Mouse (Mus musculus) G1E (cell line): ENCODE measurements around the gene Pygl. TPM values are rescaled to one million over a fixed set of nuclear protein-coding genes. Genes with fewer than 3 reads are reported as not detected.
A peak's percentile ranks its signal among the peaks of the same experiment; 100 is the strongest.

Experiments used
- ATAC-seq: 2 replicates; pipeline ENCODE4 v1.8.0; 2016; ENCODE audit warnings: mild to moderate bottlenecking; ENCODE audit not compliant: insufficient number of reproducible peaks, poor library complexity, low FRiP score, severe bottlenecking; ENCODE audit errors: extremely low read depth
- DNase-seq: peaks from one replicate; pipeline ENCODE4 v3.0.0; 2012; ENCODE audit warnings: low spot score
- H3K27me3 ChIP-seq: 2 replicates; pipeline ENCODE4 v1.6.1; 2012; ENCODE audit warnings: mild to moderate bottlenecking, low read length, inconsistent platforms; ENCODE audit not compliant: insufficient read depth
- H3K36me3 ChIP-seq: replicated peaks from 2 replicates; pipeline ENCODE3; 2012; ENCODE audit warnings: mild to moderate bottlenecking, inconsistent platforms
- H3K4me1 ChIP-seq: 2 replicates; pipeline ENCODE4 v1.6.1; 2012; ENCODE audit warnings: low read depth, low read length, inconsistent platforms, mixed read lengths; ENCODE audit not compliant: insufficient read depth
- H3K4me3 ChIP-seq: 2 replicates; pipeline ENCODE4 v1.5.1; 2012; ENCODE audit warnings: low read depth, mild to moderate bottlenecking, inconsistent platforms, low read length, moderate library complexity, mixed read lengths
- H3K9me3 ChIP-seq: replicated peaks from 2 replicates; pipeline ENCODE4 v1.6.1; 2012; ENCODE audit warnings: inconsistent platforms
- CTCF ChIP-seq: IDR thresholded peaks from 2 replicates; pipeline ENCODE4 v1.5.1; 2012; ENCODE audit warnings: low read depth, low read length, inconsistent platforms, mixed read lengths
- GATA1 ChIP-seq: IDR thresholded peaks from 2 replicates; pipeline ENCODE4 v1.6.1; 2012; ENCODE audit warnings: borderline replicate concordance, low read length, inconsistent platforms, mixed read lengths
- GATA2 ChIP-seq: IDR thresholded peaks from 2 replicates; pipeline ENCODE4 v1.6.1; 2012; ENCODE audit warnings: low read depth, low read length, inconsistent platforms, borderline replicate concordance
- POLR2AphosphoS5 ChIP-seq: IDR thresholded peaks from 2 replicates; pipeline ENCODE4 v1.6.1; 2012; ENCODE audit warnings: low read depth, low read length, inconsistent platforms; ENCODE audit not compliant: insufficient replicate concordance
- TAL1 ChIP-seq: conservative IDR thresholded peaks from 2 replicates; pipeline ENCODE4 v1.6.1; 2012; ENCODE audit warnings: low read depth, low read length, inconsistent platforms, mixed read lengths
- polyA plus RNA-seq: library from polyadenylated mRNA; stranded (reverse); fragments of >175 nt; gene quantifications from 2 replicates; pipeline ENCODE4 v1.2.3, GENCODE M21; 2012
- total RNA-seq, 2 experiments: library from RNA; stranded (forward) in 1 of 2; stranded (reverse) in 1 of 2; fragments of 200-1000 nt in 1 of 2; fragments of >200 nt in 1 of 2; fragmentation: Nextera tagmentation in 1 of 2; gene quantifications; 2 replicates each; pipeline ENCODE4 v1.2.3; 2014 to 2017

Gene Pygl
- total and polyA plus RNA-seq, 3 experiments, result 0.27 TPM; not detected in 2

GRCm38 (mm10) chr12:70164741-70165140 is 66.5 kb downstream of the Pygl start:
- peaks cover 22% of the 10 kb centered on the region for H3K27me3 ChIP-seq
- ATAC-seq (no peak), DNase-seq (no peak)
- TF ChIP-seq POLR2AphosphoS5 (no peak), CTCF (no peak), TAL1 (no peak)
- H3K9me3 ChIP-seq, result no peaks in the 10 kb centered on the region
- no peaks in the 10 kb centered on the region for H3K36me3 ChIP-seq
- H3K4me3 ChIP-seq, result no peak overlapping the region
- H3K4me1 ChIP-seq, result no peaks in the 10 kb centered on the region

GRCm38 (mm10) chr12:70161057-70161456 is 70.2 kb downstream of the Pygl start:
- Histone ChIP-seq H3K4me1 (no peaks in the 10 kb centered on the region), H3K27me3 (peaks cover 39% of the 10 kb centered on the region), H3K9me3 (no peaks in the 10 kb centered on the region), H3K4me3 (no peak overlapping the region), H3K36me3 (no peaks in the 10 kb centered on the region)
- TF ChIP-seq GATA2, result no peak
- TF ChIP-seq CTCF, result no peak
- DNase-seq (no peak), ATAC-seq (no peak)

- Histone ChIP-seq H3K4me1 (no peaks in the 10 kb centered on the region), H3K36me3 (no peaks in the 10 kb centered on the region), H3K27me3 (peaks cover 45% of the 10 kb centered on the region), H3K9me3 (no peaks in the 10 kb centered on the region), H3K4me3 (no peak overlapping the region)
- DNase-seq (no peak), ATAC-seq (no peak)
- no peak for TF ChIP-seq TAL1
- no peak for TF ChIP-seq POLR2AphosphoS5
- TF ChIP-seq CTCF, result no peak
- TF ChIP-seq GATA2, result no peak
- no peak for TF ChIP-seq GATA1
Measured at GRCm38 (mm10) chr12:70157292-70158066, 73.8 kb downstream of the Pygl start.

GRCm38 (mm10) chr12:70156222-70156621 is 75.1 kb downstream of the Pygl start:
- Histone ChIP-seq H3K9me3 (no peaks in the 10 kb centered on the region), H3K4me3 (no peak overlapping the region), H3K4me1 (no peaks in the 10 kb centered on the region), H3K27me3 (peaks cover 44% of the 10 kb centered on the region), H3K36me3 (no peaks in the 10 kb centered on the region)
- TF ChIP-seq CTCF, result no peak
- no peak for TF ChIP-seq GATA1
- TF ChIP-seq TAL1, result no peak
- no peak for TF ChIP-seq POLR2AphosphoS5
- no peak for TF ChIP-seq GATA2
- ATAC-seq, result no peak
- DNase-seq, result no peak

- H3K4me1 ChIP-seq, result peaks cover 2% of the 10 kb centered on the region
- DNase-seq, result no peak
- no peaks in the 10 kb centered on the region for H3K36me3 ChIP-seq
- peaks cover 52% of the 10 kb centered on the region for H3K27me3 ChIP-seq
- TF ChIP-seq POLR2AphosphoS5, result no peak
- H3K4me3 ChIP-seq, result no peak within 1 kb of the TSS
- no peaks in the 10 kb centered on the region for H3K9me3 ChIP-seq
- ATAC-seq, result no peak
Measured at GRCm38 (mm10) chr12:70153842-70154241, 77.4 kb downstream of the Pygl start, which contains the start of gene Abhd12b. Gene Abhd12b, plus strand, starts transcription at chr12:70154142.

GRCm38 (mm10) chr12:70148631-70149265 is 82.5 kb downstream of the Pygl start:
- ATAC-seq (peak; percentile 22; the same call in 1 of the 2 replicates), DNase-seq (no peak)
- Histone ChIP-seq H3K9me3 (no peaks in the 10 kb centered on the region), H3K36me3 (no peaks in the 10 kb centered on the region), H3K4me3 (no peak overlapping the region), H3K27me3 (peaks cover 46% of the 10 kb centered on the region), H3K4me1 (peaks cover 15% of the 10 kb centered on the region)
- TF ChIP-seq TAL1 (no peak), POLR2AphosphoS5 (no peak), GATA2 (no peak), GATA1 (no peak), CTCF (no peak)
